Mouse (Mus musculus): Measurements from ENCODE around the gene Itpr2.

DNA sequence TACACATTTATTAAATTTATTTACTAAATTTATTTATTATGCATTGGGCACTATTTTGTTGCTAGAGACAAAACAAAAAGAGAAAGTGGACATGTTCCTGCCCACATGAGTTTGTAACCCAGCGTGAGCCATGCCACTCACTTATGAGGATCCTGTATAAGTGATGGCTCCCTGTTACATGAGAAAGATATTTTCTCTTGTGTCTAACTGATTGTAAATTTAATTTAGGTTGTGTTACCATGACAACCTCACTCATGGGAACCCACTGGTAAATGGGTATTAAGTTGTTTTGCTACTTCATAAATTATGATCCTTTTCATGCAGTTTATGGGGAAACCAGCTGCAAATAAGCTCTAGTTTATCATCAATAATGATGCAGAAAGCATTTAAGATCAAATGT is 267.6 kb downstream of the Itpr2 start:
- no peak for TF ChIP-seq CTCF (IDR thresholded peaks at IDR 0.05; ENCODE audit: borderline replicate concordance, insufficient read depth, low read depth, low read length)
- TF ChIP-seq POLR2A (IDR thresholded peaks at IDR 0.05; ENCODE audit: borderline replicate concordance, insufficient read depth, low read length), result no peak

Measured in cerebellum, adult 2 months (tissue).